Mouse (Mus musculus): ENCODE data around the gene Rab3c. TPM values are rescaled to one million over a fixed set of nuclear protein-coding genes. Genes with fewer than 3 reads are reported as not detected.

Rab3c gene
- total RNA-seq, 2 experiments from 2014 or later = 0.02 to 0.04 TPM

- no peak for DNase-seq
- intact Hi-C loops (cut with DNase I; ENCODE audit: low total_unique reads) = no loop called here
Measured at GRCm38 (mm10) chr13:110114870-110115645, 165.7 kb downstream of the Rab3c start.

DNA sequence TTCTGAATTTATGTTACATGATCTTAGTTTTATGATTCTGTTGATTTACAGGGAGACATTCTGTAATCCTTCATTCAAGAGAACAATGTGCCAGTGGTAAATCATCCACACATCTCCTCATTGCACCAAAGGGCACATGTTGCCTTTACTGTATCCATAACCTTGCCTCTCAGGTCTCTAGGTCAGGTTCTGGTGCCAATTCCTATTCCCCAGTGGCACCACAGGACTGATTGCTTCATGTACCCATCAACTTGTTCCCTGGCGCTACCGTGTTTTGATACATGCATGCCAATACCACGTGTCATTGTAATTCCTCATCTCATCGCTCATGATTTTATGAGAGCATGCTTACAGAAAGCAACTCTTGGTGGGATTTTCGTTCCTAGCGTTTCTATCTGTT lies 167.1 kb downstream of the Rab3c start:
- no peak for DNase-seq
- intact Hi-C loops (cut with DNase I; ENCODE audit: low total_unique reads) = no loop called here

DNA sequence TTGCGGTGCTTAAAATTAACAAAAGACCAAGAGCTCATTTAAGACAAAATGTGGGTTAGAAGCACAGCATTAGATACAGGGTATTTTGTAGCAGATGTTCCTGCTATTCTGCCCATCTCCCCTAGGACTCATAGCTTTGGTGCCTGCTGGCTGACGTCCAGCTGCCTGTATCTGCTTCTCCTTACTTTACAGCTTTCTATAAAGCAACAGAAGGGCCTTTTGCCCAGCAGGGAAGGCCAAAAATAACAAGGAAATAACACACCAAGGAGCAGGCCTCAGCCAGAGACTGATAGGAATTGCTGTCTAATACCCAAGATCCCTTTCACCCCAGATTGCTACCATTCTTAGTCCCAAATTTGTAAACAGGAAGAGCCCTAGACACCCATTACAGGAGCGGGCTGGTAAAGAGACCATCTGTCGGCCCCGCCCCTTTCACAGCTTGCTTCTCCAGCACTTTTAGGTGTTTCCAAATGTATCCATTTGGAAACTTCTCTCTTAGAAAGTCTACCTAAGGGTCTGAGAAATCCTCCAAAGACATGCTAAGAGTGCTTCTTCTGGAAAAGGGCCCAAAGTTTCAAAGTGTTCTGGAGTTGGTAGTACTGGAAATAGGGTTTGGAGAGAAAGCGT lies 183.3 kb downstream of the Rab3c start:
- DNase-seq = no peak
- intact Hi-C loops (cut with DNase I; ENCODE audit: low total_unique reads) = no loop called here

- no peak for DNase-seq
- intact Hi-C loops (cut with DNase I; ENCODE audit: low total_unique reads) = no loop called here
Measured at GRCm38 (mm10) chr13:110094998-110095397, 185.8 kb downstream of the Rab3c start.

- intact Hi-C loops (cut with DNase I; ENCODE audit: low total_unique reads) = no loop called here
- DNase-seq = no peak
Measured at GRCm38 (mm10) chr13:110093720-110094685, 186.8 kb downstream of the Rab3c start.

GRCm38 (mm10) chr13:110083961-110084360 lies 196.8 kb downstream of the Rab3c start:
- intact Hi-C loops (cut with DNase I; ENCODE audit: low total_unique reads) = no loop called here
- DNase-seq = no peak

- no peak for DNase-seq
- intact Hi-C loops (cut with DNase I; ENCODE audit: low total_unique reads) = no loop called here
Measured at GRCm38 (mm10) chr13:110081174-110081573, 199.6 kb downstream of the Rab3c start.

GRCm38 (mm10) chr13:110075587-110075986 lies 205.2 kb downstream of the Rab3c start:
- DNase-seq = no peak
- intact Hi-C loops (cut with DNase I; ENCODE audit: low total_unique reads) = no loop called here

GRCm38 (mm10) chr13:110074180-110074579 lies 206.6 kb downstream of the Rab3c start:
- DNase-seq = no peak
- intact Hi-C loops (cut with DNase I; ENCODE audit: low total_unique reads) = no loop called here

- peak; percentile 16 for DNase-seq
- intact Hi-C loops (cut with DNase I; ENCODE audit: low total_unique reads) = no loop called here
Measured at GRCm38 (mm10) chr13:110067149-110067548, 213.6 kb downstream of the Rab3c start.

DNA sequence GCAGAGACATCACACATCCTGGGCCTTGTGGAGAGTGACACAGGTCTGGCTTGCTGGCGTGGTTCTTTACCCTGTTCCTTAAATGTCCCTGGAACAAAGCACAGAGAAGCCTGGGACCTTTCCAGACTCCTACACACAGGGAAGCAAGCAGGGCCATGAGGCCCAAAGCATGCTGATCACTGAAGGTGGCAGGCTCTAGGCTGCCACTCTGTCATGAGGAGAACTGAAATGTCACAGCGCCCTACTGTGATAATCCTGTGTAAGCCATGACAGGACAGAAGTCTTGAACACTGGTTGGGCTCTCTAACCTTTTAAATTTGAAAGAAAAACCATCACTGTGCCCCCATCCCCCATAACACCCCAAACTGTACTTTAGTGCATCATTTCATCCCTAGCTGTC lies 214.1 kb downstream of the Rab3c start:
- intact Hi-C loops (cut with DNase I; ENCODE audit: low total_unique reads) = no loop called here
- DNase-seq = no peak

DNA sequence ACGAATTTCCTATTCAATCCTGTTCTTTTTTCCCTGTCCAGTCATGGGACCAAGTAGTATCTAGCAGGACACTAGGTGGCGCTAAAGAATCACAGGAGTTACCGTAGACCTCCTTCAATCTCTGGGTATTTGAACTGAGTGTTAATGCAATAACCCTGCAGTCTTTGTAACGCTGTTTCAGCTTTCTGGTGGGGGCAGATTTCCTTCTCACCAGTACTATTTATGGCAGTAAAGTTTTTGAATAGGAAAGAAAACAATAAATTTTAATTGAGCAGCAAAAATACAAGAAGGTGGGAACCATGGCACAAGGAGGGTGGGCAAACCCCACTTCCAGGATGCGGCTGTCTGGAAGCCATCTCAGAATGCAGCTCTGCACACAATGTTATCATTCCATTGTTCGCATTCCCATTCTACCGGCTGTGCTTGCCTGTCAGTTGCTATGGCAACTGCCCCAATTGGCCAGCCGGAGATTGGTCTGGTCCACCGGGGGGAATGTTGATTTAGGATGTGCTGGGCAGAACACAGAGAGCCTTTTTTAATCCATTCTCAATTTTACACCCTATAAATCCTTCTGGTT lies 217.9 kb downstream of the Rab3c start:
- DNase-seq = peak; percentile 39
- intact Hi-C loops (cut with DNase I; ENCODE audit: low total_unique reads) = loop anchor here (2.0 kb wide), 1 partner anchor 306 kb away; no protein-coding TSS in a partner anchor

DNA sequence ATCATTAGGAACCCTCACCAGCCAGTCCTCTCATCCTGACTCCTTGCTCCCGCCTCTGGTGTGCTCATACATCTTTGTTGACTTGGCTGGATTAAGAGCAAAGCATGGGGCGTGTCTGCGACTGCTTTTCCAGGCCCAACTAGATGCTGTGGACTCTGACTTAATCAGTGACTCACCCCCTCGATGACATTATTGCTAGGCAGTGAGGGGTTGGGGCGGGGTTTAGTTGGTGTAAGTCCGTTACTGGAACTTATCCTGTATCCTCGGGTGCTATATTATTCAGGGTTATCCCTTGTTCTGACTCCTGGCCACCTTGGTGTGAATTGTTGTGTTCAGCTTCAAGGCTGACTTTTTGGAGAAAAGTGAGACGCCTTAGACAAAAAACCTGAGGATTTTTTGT lies 218.5 kb downstream of the Rab3c start:
- no peak for DNase-seq
- intact Hi-C loops (cut with DNase I; ENCODE audit: low total_unique reads) = loop anchor here (2.0 kb wide), 1 partner anchor 307 kb away; no protein-coding TSS in a partner anchor

DNA sequence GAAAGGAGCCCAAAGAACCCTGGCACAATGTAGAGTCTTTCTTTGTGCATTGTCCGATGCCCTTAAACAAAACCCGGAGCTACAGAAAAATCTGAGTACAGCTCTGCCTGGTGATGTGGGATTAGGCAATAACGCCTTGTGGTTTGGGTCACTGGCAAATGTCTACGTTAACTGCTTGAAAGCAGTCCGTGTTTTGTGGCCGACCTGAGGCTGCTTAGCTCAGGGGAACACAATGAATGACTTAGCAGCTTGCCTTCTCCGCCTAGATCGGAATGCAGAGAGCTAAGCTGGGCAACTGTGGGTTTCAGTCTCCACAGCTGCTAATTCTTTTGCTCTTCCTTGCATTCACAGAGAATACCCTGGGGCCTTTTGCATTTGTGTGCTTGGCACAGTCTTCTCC lies 226.3 kb downstream of the Rab3c start:
- intact Hi-C loops (cut with DNase I; ENCODE audit: low total_unique reads) = no loop called here
- no peak for DNase-seq

- no peak for DNase-seq
- intact Hi-C loops (cut with DNase I; ENCODE audit: low total_unique reads) = no loop called here
Measured at GRCm38 (mm10) chr13:110048767-110049434, 231.9 kb downstream of the Rab3c start.

DNA sequence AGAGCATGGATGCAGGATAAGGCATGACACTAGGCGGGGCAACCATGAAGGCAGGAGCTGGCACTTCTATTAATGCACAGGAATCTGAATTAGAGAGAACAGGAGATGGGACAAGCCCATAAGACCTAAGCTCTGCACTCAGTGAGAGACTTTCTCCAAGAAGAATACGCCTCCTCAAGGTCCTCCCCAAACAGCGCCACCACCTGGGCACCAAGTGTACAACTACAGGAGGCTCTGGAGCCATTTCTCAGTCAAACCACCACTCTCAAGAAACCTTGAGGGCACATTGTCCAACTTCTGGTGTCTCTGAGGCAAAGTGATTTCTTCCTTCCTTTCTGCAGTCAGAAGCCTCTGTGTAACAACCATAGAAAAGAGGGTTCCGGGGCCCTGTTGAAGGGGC lies 236.4 kb downstream of the Rab3c start:
- intact Hi-C loops (cut with DNase I; ENCODE audit: low total_unique reads) = no loop called here
- DNase-seq = no peak

DNA sequence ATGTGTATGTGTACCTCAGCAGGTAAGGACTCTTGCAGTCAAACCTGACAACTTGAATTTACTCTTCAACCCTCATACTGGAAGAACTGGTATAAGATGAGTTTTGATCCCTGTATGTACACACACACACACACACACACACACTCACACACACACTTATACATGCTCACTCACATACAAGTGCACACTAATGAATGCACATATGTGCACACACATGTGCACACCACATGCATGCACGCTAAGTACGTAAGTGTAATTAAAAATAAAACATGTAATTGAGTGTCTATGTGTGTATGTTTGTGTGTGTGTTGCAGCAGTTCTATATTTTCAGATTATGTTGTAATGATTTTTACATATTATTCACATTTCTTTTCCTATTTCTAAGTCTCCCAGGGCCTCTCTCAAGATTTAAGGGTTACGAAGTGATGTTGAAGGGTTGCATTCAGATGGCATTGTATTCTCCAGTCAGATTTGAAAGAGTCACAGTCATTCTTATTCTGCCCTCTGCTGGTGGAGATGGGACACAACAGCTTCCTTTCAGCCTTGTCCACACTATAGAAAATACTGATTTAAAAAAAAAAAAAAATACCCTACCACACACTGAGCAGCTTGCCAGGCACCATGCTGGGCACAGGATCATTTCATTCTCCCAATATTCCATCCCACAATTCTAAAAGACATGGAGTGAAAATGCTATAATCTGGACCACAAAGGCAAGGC lies 240.9 kb downstream of the Rab3c start:
- intact Hi-C loops (cut with DNase I; ENCODE audit: low total_unique reads) = loop anchor here (5.0 kb wide), 1 partner anchor 118 kb away; no protein-coding TSS in a partner anchor
- no peak for DNase-seq

DNA sequence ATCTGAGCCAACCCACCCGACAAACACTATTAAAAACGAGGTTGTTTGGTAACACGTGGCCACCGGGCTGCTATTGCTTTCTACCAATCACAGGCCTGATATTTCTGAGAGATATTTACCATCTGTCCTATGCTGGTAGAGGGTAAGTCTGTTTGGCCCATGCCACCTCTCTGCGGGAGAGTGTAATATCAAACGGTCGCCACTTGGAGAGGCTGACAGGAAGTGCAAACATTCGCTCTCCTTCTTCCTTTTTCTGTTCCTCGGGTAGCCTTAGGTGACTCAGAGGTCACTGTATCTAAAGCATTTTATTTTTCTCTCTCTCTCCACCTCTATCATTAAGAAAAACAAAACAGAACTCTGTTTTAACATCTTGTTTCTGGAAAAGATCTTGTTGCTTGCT lies 241.6 kb downstream of the Rab3c start:
- intact Hi-C loops (cut with DNase I; ENCODE audit: low total_unique reads) = loop anchor here (5.0 kb wide), 1 partner anchor 117 kb away; no protein-coding TSS in a partner anchor
- DNase-seq = no peak
